Mouse (Mus musculus) urinary bladder, adult 2 months (tissue): Measurements from ENCODE around the gene Lrrc72. TPM values are rescaled to one million over a fixed set of nuclear protein-coding genes. Genes with fewer than 3 reads are reported as not detected.
"Not testable (repeated sequence)": the region's sequence is repeated elsewhere in the genome, so short reads cannot be mapped to it uniquely, and the experiment has no call there.

Source experiments
- DNase-seq: peaks from one replicate; pipeline ENCODE4 v3.0.0; 2022; ENCODE audit warnings: low spot score
- polyA plus RNA-seq: library from polyadenylated mRNA; depleted of rRNA; stranded (reverse); fragments of >200 nt; gene quantifications from 2 replicates; pipeline ENCODE4 v1.2.3, GENCODE M21; 2012; rRNA removed

Lrrc72 gene
- not detected in 2 replicates for polyA plus RNA-seq

- DNase-seq, result no peak
These were observed at the start of gene Lrrc72 for GRCm38 (mm10) chr12:36253298-36253697. Gene Lrrc72 (minus strand): TSS chr12:36253398.

DNA sequence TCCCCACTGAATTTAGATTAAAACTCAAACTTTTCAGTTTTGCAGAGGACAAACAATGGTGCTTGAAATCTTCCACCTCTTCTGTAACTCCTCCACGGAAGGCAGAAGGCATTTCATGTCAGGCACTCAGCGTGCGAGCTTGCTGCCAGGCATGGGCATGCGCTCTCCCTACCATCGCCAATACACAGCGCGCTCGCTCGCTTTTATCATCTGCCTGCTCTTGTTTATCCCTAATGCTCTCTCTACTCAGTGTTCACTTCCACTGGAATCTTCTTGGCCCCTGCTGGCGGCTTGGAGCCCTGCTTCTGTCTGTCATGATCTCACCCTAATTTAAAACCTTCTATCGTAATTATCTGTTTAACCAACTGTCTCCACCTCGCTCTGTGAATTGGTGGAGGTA is 49.1 kb upstream of the Lrrc72 start:
- no peak for DNase-seq

DNA sequence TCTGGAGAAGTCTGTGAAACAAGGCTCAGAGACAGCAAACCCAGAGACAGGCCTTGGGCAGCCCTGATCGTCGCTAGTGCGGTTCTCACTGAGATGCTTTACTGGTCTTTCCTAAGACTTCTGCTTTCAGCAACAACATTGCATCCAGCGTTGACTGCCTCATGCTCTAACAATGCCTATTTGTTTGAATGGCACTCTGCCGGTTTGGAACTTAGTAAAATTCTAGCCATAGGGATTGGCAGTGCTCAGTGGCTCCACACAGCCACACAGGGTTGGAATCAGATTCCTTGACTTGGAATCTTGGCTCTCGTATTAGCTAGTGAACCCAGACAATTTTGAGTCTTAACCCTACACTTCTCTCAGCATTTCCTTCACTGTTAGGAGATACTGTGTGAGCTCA is 38.1 kb upstream of the Lrrc72 start:
- DNase-seq, result no peak

- DNase-seq, result no peak
These were observed 37.3 kb upstream of the Lrrc72 start for GRCm38 (mm10) chr12:36290465-36290864.

GRCm38 (mm10) chr12:36289634-36290033 is 36.4 kb upstream of the Lrrc72 start:
- DNase-seq, result no peak

GRCm38 (mm10) chr12:36274823-36275222 is 21.6 kb upstream of the Lrrc72 start:
- no peak for DNase-seq

- DNase-seq, result no peak
These were observed 14.6 kb upstream of the Lrrc72 start for GRCm38 (mm10) chr12:36267670-36268246.

- no peak for DNase-seq
These were observed 9.0 kb upstream of the Lrrc72 start for GRCm38 (mm10) chr12:36262116-36262721.

DNA sequence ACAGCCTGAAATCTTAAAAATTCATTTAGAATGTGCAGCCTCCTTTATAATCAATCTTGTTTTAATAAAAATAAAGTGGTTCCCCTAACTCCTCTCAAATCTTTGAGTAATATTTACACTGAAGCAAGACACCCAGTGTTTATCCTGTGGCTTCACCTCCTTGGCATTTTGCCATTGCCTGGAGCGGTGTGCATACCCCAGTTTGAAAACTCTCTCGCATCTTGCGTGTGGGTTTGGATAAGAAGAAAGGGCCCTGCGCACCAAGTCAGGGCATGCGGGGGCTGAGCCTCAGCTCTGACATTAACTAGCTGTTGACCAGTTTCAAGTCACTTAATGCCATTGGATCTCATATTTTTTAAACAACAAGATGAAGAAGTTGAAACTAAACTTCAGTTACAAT is 2.2 kb upstream of the Lrrc72 start:
- DNase-seq, result no peak

DNA sequence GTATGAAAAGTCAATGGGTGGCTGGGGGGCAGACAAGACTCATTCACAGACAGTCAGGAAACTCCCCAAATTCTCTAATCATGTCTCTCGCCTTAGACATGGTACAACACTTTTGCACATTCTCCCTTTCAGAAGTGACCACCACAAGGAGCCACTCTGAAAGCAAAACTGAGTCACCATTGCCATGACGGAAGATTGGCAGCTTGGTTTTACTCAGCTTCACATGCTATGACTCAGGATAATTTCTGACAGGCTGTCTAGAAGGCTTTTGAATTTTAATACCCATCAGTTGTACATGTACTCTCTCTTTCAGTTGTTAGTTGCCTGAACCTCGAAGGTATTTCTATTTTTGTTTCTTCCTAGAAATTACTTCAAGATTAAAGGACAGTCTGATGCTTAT is 12.0 kb downstream of the Lrrc72 start:
- no peak for DNase-seq

DNA sequence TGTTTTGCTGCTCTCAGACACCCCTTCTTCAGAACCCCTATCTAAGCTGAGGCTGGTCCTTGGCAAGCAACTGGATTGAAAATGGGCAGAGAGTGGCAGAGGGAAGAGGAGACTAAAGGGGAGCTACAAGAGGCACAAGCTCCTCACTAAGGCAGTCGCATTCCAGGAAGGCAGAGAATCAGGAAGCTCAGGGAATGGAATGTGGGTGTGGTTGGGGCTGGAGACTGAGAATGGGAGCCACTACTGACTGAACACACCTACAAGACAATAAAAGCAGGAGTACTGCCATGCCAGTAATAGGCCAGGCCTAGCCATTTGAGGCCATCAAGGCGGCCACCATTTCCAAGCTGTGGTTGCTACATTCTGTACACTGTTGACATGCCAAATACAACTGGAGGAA is 21.8 kb downstream of the Lrrc72 start:
- no peak for DNase-seq

- no peak for DNase-seq
These were observed 28.8 kb downstream of the Lrrc72 start for GRCm38 (mm10) chr12:36224392-36224791.

DNA sequence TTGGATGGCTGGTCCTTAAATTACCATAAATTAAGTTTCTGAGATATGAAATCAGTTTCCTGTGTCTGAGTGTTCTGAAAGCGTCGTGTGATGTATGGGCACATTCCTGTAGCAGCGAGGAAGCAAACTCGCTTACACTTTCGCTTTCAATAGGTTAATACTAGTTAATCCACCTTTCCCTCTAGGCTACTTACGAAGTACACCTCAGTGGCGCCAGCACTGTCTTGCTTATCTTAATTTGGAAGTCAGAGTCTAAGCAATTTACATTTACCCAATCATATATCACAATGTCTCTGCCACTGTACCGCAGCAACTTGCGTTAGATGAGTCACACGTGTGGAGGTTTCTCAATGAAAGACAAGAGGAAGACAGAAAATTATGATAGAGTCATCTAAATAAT is 36.3 kb downstream of the Lrrc72 start:
- DNase-seq, result no peak

DNA sequence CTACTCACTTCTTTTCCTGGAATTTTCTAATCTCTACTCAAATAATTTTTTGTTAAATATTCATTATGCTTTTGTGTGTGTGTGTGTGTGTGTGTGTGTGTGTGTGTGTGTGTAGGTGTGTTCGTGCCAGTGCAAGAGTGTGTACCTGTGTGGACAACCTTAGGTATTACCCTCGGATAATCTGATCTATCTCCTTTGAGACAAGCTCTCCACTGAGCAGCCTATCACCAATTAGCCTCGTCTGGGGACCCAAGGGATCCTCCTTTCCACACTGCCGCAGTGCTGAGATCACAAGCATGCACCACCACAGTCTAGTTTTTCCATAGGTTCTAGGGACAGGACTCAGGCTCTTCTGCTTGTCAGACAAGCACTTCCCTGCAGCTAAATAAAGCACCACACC is 37.0 kb downstream of the Lrrc72 start:
- no peak for DNase-seq

DNA sequence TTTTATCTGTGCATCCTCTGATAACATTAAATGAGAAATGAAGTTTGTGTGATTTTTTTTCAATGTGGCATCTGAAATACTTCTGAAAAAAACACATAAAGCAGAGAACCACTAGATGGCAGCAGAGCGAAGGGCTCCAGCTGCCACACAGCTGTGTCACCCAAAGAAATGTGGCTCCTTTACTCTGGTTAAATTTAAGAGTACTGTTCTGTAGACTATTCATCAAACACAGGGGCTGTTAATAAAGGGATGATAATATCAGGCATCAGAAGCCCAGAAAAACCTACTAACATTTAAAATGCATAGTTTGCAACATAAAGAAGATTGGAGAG is 38.1 kb downstream of the Lrrc72 start:
- DNase-seq, result no peak

- DNase-seq, result no peak
These were observed 38.6 kb downstream of the Lrrc72 start for GRCm38 (mm10) chr12:36214389-36215148.

DNA sequence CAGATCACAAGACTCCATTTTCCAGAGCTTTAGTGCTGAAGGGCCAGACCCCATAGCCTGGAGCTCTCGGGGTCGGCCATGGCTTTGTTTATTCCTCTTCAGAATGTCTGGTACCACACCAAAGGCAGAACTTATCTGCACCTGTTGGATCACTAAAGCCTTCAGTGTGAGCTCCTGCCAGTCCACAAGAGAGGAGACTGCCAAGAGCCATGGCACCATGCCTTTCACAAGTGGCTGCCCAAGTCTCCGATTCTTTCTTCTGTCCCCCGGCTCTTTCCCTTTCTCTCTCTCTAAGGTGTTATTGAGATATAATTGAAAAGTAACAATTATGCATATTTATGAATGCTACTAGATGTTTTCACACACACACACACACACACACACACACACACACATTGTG is 43.1 kb downstream of the Lrrc72 start:
- no peak for DNase-seq

DNA sequence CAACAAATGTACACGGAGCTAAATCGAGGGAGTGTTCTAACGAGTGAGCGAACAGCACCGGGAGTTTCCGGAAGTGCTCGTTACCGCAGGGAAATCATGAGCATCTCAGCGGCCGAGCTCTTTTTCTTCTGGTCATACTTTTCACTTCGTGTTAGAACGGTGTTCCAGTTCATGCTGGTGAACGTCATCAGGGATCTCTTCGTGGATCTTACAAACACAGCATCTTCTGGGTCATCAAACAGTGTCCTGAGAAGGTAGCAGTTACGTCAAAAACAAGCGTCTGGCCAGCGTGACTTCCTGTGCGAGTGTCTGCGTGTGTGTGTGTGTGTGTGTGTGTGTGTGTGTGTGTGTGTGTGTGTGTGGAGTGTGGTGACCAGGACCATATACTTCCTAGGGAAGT is 44.7 kb downstream of the Lrrc72 start:
- DNase-seq, result no peak

DNA sequence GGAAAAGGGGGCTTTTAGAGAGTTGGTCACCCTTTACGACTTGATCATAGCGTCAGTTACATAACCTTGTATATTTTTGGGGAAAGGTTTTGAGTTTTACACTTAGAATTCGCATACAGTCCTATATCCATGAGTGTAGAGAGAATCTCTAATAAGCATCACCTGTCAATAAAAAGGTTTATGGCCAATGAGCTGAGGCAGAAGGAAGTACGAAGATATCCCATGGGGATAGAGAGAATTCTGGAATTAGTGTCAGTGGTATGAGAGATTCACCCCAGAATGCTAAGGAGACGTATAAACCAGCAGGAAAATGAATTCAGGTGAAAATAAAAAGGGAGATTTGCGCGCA is 45.4 kb downstream of the Lrrc72 start:
- DNase-seq, result no peak

DNA sequence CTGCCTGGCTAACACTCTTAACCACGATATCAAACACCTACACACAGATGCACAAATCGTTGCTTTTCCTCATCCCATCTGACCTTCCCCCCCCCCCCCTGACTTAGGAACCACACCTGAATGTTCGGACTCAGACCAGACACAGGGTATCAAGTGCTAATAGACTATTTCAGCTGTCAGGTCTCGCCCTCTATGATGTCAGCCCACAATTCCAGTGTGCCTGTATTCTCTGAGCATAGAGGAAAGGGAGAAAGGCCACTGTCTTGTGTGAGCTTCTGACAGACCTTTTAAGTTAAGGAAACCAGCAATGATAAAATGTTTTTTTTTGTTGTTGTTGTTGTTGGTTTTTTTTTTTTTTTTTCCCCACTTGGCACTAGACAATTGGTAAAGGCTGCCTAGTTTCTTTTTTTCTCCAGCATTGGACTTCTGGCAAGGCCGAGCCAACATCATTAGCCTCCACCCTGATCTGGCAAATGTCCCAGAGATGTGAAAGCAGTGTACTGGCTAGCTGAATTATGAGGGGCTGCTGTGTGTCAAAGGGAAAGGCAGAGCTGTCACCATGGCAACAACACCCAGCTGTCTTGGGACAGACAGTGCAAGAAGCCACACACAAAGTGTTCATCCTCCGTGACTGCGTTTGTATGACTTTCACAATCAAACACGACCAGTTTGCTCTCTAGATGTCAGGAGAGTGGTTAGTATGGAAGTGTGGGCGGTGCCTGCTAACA is 46.0 kb downstream of the Lrrc72 start:
- DNase-seq, result no peak

GRCm38 (mm10) chr12:36205579-36206119 is 47.5 kb downstream of the Lrrc72 start:
- DNase-seq, result not testable (repeated sequence)

DNA sequence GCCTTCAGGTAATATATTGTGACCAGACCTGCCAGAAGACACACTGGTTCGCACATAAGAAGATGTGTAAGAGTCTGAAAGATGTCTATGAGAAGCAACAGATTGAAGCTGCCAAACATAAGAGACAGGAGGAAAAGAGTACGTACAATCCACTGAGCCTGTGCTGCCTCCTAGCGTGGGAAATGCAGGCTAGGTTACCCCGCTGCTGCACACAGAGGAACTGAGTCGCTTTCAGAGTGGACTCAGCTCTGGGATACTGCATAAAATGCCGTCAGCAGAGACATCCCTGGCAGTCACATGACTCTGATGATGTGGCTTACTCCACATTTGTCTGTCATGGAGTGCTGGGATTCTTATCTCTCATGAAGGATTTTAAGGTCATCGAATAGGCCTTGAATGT is 58.2 kb downstream of the Lrrc72 start:
- no peak for DNase-seq

- no peak for DNase-seq
These were observed 62.9 kb downstream of the Lrrc72 start for GRCm38 (mm10) chr12:36190343-36190742.
